ENCODE assay signal across 24 mouse cellular contexts in the genomic region with DNA sequence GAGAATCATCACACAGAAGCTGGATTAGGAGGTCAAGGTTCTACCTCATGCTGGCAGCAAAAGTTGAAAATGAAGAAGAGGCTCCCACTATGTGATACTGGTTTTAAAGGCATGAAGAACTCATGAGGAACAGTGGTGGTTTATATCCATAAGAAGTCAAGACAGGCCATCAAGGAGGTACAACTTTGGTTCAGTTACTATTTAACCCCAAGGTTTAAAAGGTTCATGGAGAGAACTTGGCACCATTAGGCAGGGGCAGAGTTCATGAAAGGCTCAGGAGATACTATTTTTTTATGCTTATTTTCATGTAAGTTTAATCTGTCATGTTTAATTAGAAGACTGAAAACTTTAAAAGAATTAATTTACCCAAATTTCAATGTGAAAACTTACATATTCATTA.
DNase-seq lines count a peak whose midpoint lies in the region; ATAC-seq and TF ChIP-seq lines count a peak whose summit lies in the region.
"Had no signal": no experiment of that assay in that cellular context is flagged by ENCODE, and none has a peak within 500 bp of the region (broad histone marks: within the 10 kb centered on the region; RNA-seq: fewer than 3 reads in every experiment).

No protein-coding gene starts in this region.

- no peaks in the 10 kb centered on the region for H3K9me3 ChIP-seq in kidney, embryonic 16.5 days (ENCODE audit: low read length)
- H3K9me3 ChIP-seq: embryonic facial prominence, embryonic 12.5 days; embryonic facial prominence, embryonic 15.5 days had no signal

- H3K79me2 ChIP-seq in liver, adult 2 months (ENCODE audit: control insufficient read depth, insufficient read depth, low read length), result no peaks in the 10 kb centered on the region

- no peak overlapping the region for H3K27ac ChIP-seq in kidney, embryonic 16.5 days (ENCODE audit: low read length)
- no peak overlapping the region for H3K27ac ChIP-seq in liver, adult 2 months (replicated peaks; ENCODE audit: insufficient read depth, low read depth, low read length)
- H3K27ac ChIP-seq: embryonic facial prominence, embryonic 12.5 days; embryonic facial prominence, embryonic 15.5 days; gastrocnemius, adult 2 months; hindbrain, embryonic 14.5 days had no signal

- peak; percentile 2 for DNase-seq in kidney, adult 18-20 months
- peak; percentile 35 for DNase-seq in liver, adult 2 months (ENCODE audit: extremely low read depth, low read depth, low spot score)
- DNase-seq in liver, result no peak
- DNase-seq in kidney, postnatal 25 days, result peak; percentile 12 to 27
- no peak for DNase-seq in right cerebral cortex, adult 2 months (ENCODE audit: low spot score in 2 of 2)
- no peak for DNase-seq in heart, postnatal 4 days
- DNase-seq: adrenal gland, adult 2 months; adrenal gland, postnatal 14 days; B cell, adult 2 months; cerebellum, adult 11 months; cerebellum, adult 2 months; cerebellum, adult 9-11 months; cerebellum, postnatal 25 days; forebrain, postnatal 0 days; gastrocnemius, adult 2 months; gastrocnemius, postnatal 14 days had no signal

- ATAC-seq in kidney, embryonic 16.5 days (ENCODE audit: low FRiP score, low TSS enrichment), result no peak
- ATAC-seq: forebrain, embryonic 14.5 days; forebrain, postnatal 0 days had no signal

- no peak for TF ChIP-seq POLR2A in liver, adult 2 months (IDR thresholded peaks at IDR 0.05; ENCODE audit: extremely low read depth, insufficient read depth, low read length)

- no peaks in the 10 kb centered on the region for H3K27me3 ChIP-seq in kidney, embryonic 16.5 days (ENCODE audit: insufficient read depth, low read length)
- no peaks in the 10 kb centered on the region for H3K27me3 ChIP-seq in liver, adult 2 months (ENCODE audit: control insufficient read depth, insufficient read depth, low read length)
- H3K27me3 ChIP-seq: CH12.LX; embryonic facial prominence, embryonic 12.5 days; embryonic facial prominence, embryonic 15.5 days had no signal

- no peaks in the 10 kb centered on the region for H3K36me3 ChIP-seq in kidney, embryonic 16.5 days (ENCODE audit: insufficient read depth, low read length)
- no peaks in the 10 kb centered on the region for H3K36me3 ChIP-seq in liver, adult 2 months (ENCODE audit: control insufficient read depth, insufficient read depth, low read length)
- H3K36me3 ChIP-seq: embryonic facial prominence, embryonic 12.5 days; embryonic facial prominence, embryonic 15.5 days; G1E had no signal

- H3K9ac ChIP-seq in kidney, embryonic 16.5 days (replicated peaks; ENCODE audit: low read length), result no peak overlapping the region
- no peak overlapping the region for H3K9ac ChIP-seq in liver, adult 2 months (ENCODE audit: low read depth, low read length)
- H3K9ac ChIP-seq: embryonic facial prominence, embryonic 12.5 days; embryonic facial prominence, embryonic 15.5 days; forebrain, postnatal 0 days; hindbrain, embryonic 14.5 days had no signal

- TF ChIP-seq CTCF in liver, adult 2 months (IDR thresholded peaks at IDR 0.05; ENCODE audit: low read depth, low read length), result no peak

- no peak overlapping the region for H3K4me3 ChIP-seq in kidney, embryonic 16.5 days (ENCODE audit: low read length)
- no peak overlapping the region for H3K4me3 ChIP-seq in liver, adult 2 months (ENCODE audit: insufficient read depth, low read depth, low read length)
- H3K4me3 ChIP-seq: embryonic facial prominence, embryonic 12.5 days; embryonic facial prominence, embryonic 15.5 days; gastrocnemius, adult 2 months had no signal

- no peaks in the 10 kb centered on the region for H3K4me1 ChIP-seq in kidney, embryonic 16.5 days (ENCODE audit: insufficient read depth, low read length)
- no peaks in the 10 kb centered on the region; the same call in 1 of the 2 replicates for H3K4me1 ChIP-seq in liver, adult 2 months (ENCODE audit: control insufficient read depth, insufficient read depth, low read length)
- H3K4me1 ChIP-seq: embryonic facial prominence, embryonic 12.5 days; embryonic facial prominence, embryonic 15.5 days had no signal

- no peak overlapping the region for H3K4me2 ChIP-seq in kidney, embryonic 16.5 days (replicated peaks; ENCODE audit: low read depth, low read length)
- H3K4me2 ChIP-seq: embryonic facial prominence, embryonic 12.5 days; embryonic facial prominence, embryonic 15.5 days; heart, embryonic 11.5 days; hindbrain, embryonic 14.5 days had no signal

Comparison
In these comparisons a context has a peak if more than half of its experiments do, and no peak if none do; other contexts are left out.
1. DNase-seq: peak in kidney, adult 18-20 months (single experiment), liver, adult 2 months (single experiment) and kidney, postnatal 25 days (2 of 2); none in liver (single experiment), right cerebral cortex, adult 2 months (0 of 2) and heart, postnatal 4 days (single experiment).